Mouse (Mus musculus) heart, adult 2 months (tissue): ENCODE measurements around the gene Gast. TPM values are rescaled to one million over a fixed set of nuclear protein-coding genes. Genes with fewer than 3 reads are reported as not detected.
"Not testable (repeated sequence)": the region's sequence is repeated elsewhere in the genome, so short reads cannot be mapped to it uniquely, and the experiment has no call there.

Source experiments
- DNase-seq, 2 experiments: peaks; one replicate each; pipeline ENCODE4 v3.0.0; 2021
- H3K27ac ChIP-seq: fragments of 200-600 bp; 2 replicates; pipeline ENCODE4 v1.8.1; 2022
- H3K27me3 ChIP-seq: fragments of 200-500 bp; 2 replicates; pipeline ENCODE4 v1.6.1; 2012; ENCODE audit warnings: mild to moderate bottlenecking, low read length, inconsistent platforms, mixed read lengths; ENCODE audit not compliant: control insufficient read depth, insufficient read depth
- H3K36me3 ChIP-seq: fragments of 200-500 bp; 2 replicates; pipeline ENCODE4 v1.6.1; 2012; ENCODE audit warnings: low read length, inconsistent platforms; ENCODE audit not compliant: control insufficient read depth, insufficient read depth
- H3K4me1 ChIP-seq: fragments of 200-500 bp; 2 replicates; pipeline ENCODE4 v1.6.1; 2011; ENCODE audit warnings: low read length; ENCODE audit not compliant: control insufficient read depth, insufficient read depth
- H3K4me3 ChIP-seq: fragments of 200-600 bp; 2 replicates; pipeline ENCODE4 v1.8.1; 2022
- H3K79me2 ChIP-seq: fragments of 200-500 bp; replicated peaks from 2 replicates; pipeline ENCODE4 v1.6.1; 2012; ENCODE audit warnings: mild to moderate bottlenecking, inconsistent platforms, low read length, moderate library complexity, mixed read lengths; ENCODE audit not compliant: control insufficient read depth, insufficient read depth
- H3K9ac ChIP-seq: fragments of 200-500 bp; 2 replicates; pipeline ENCODE4 v1.6.1; 2012; ENCODE audit warnings: low read depth, mild to moderate bottlenecking, control low read depth, inconsistent platforms, low read length, mixed read lengths
- CTCF ChIP-seq: fragments of 200-600 bp; IDR thresholded peaks from 2 replicates; pipeline ENCODE4 v1.8.1; 2022; ENCODE audit warnings: antibody characterized with exemption, mild to moderate bottlenecking, moderate library complexity
- EP300 ChIP-seq: fragments of 200-500 bp; IDR thresholded peaks from 2 replicates; pipeline ENCODE4 v1.6.1; 2011; ENCODE audit warnings: low read depth, low read length, control low read depth; ENCODE audit not compliant: insufficient read depth
- POLR2A ChIP-seq: fragments of 200-500 bp; IDR thresholded peaks from 2 replicates; pipeline ENCODE4 v1.6.1; 2011; ENCODE audit warnings: mild to moderate bottlenecking, low read depth, low read length, control low read depth; ENCODE audit not compliant: insufficient read depth
- WGBS: fragments of 180-500 bp; shearing (Covaris S2); methylation state at CpG from one replicate; pipeline ENCODE4 v1.1.7; 2018; 5-methylcytosine and 5-hydroxymethylcytosine counted together
- intact Hi-C: fragments of 180-260 bp; cut with DNase I; formaldehyde crosslinking; loops from one replicate; pipeline ENCODE4 v1.15.1; 2025
- polyA plus RNA-seq: library from polyadenylated mRNA; depleted of rRNA; stranded (reverse); fragments of >200 nt; gene quantifications from 2 replicates; pipeline ENCODE4 v1.2.3, GENCODE M21; 2012
- total RNA-seq, 2 experiments: library from RNA; stranded (reverse); gene quantifications; 2 replicates each; pipeline ENCODE4 v1.2.3; 2021

Gene Gast
- total and polyA plus RNA-seq, 3 experiments, result not detected

GRCm38 (mm10) chr11:100323578-100323977, 10.6 kb upstream of the Gast start:
- no peaks in the 10 kb centered on the region for H3K79me2 ChIP-seq
- DNase-seq, result peak in 1 of 2 experiments; percentile 43
- 29% methylated on average over 3 of the region's 3 CpGs for WGBS
- no peak overlapping the region for H3K27ac ChIP-seq
- no peak overlapping the region for H3K9ac ChIP-seq
- TF ChIP-seq POLR2A (no peak), CTCF (peak; percentile 87), EP300 (no peak)
- H3K27me3 ChIP-seq, result no peaks in the 10 kb centered on the region
- H3K36me3 ChIP-seq, result peaks cover 14% of the 10 kb centered on the region
- H3K4me3 ChIP-seq, result no peak overlapping the region
- H3K4me1 ChIP-seq, result peaks cover 2% of the 10 kb centered on the region
- intact Hi-C loops, result no loop called here

GRCm38 (mm10) chr11:100325062-100325629, 9.1 kb upstream of the Gast start:
- no peak for DNase-seq
- Histone ChIP-seq H3K27me3 (no peaks in the 10 kb centered on the region), H3K36me3 (peaks cover 14% of the 10 kb centered on the region), H3K4me1 (peaks cover 2% of the 10 kb centered on the region), H3K79me2 (no peaks in the 10 kb centered on the region), H3K27ac (no peak overlapping the region), H3K9ac (no peak overlapping the region), H3K4me3 (no peak overlapping the region)
- intact Hi-C loops, result no loop called here
- 77% methylated on average over 11 of the region's 11 CpGs for WGBS
- TF ChIP-seq EP300 (no peak), CTCF (no peak), POLR2A (no peak)

GRCm38 (mm10) chr11:100327316-100327715, 6.9 kb upstream of the Gast start:
- no peak for DNase-seq
- Histone ChIP-seq H3K9ac (no peak overlapping the region), H3K4me1 (no peaks in the 10 kb centered on the region), H3K27me3 (no peaks in the 10 kb centered on the region), H3K4me3 (no peak overlapping the region), H3K79me2 (no peaks in the 10 kb centered on the region), H3K36me3 (peaks cover 3% of the 10 kb centered on the region; the same call in 1 of the 2 replicates), H3K27ac (no peak overlapping the region)
- WGBS, result 51% methylated on average over 11 of the region's 11 CpGs
- intact Hi-C loops, result no loop called here
- TF ChIP-seq CTCF (no peak), EP300 (no peak), POLR2A (no peak)

- no peak overlapping the region for H3K4me3 ChIP-seq
- no peak overlapping the region for H3K27ac ChIP-seq
- no peaks in the 10 kb centered on the region for H3K36me3 ChIP-seq
- no peaks in the 10 kb centered on the region for H3K79me2 ChIP-seq
- DNase-seq, result no peak
- 56% methylated on average over 6 of the region's 6 CpGs for WGBS
- intact Hi-C loops, result no loop called here
- H3K4me1 ChIP-seq, result no peaks in the 10 kb centered on the region
- H3K27me3 ChIP-seq, result no peaks in the 10 kb centered on the region
- H3K9ac ChIP-seq, result no peak overlapping the region
- TF ChIP-seq POLR2A (no peak), EP300 (no peak), CTCF (no peak)
These were observed 6.4 kb upstream of the Gast start for GRCm38 (mm10) chr11:100327761-100328160.

GRCm38 (mm10) chr11:100330235-100330634, 4.0 kb upstream of the Gast start:
- Histone ChIP-seq H3K79me2 (no peaks in the 10 kb centered on the region), H3K4me1 (no peaks in the 10 kb centered on the region), H3K9ac (no peak overlapping the region), H3K36me3 (no peaks in the 10 kb centered on the region), H3K4me3 (no peak overlapping the region), H3K27me3 (no peaks in the 10 kb centered on the region), H3K27ac (no peak overlapping the region)
- intact Hi-C loops, result no loop called here
- DNase-seq, result no peak
- TF ChIP-seq EP300 (no peak), CTCF (no peak), POLR2A (no peak)
- WGBS, result 74% methylated on average over 16 of the region's 16 CpGs

GRCm38 (mm10) chr11:100330816-100331375, 3.3 kb upstream of the Gast start:
- H3K36me3 ChIP-seq, H3K79me2 ChIP-seq, H3K27me3 ChIP-seq, H3K4me1 ChIP-seq, H3K9ac ChIP-seq, H3K4me3 ChIP-seq, intact Hi-C loops, DNase-seq, H3K27ac ChIP-seq: not testable (repeated sequence)
- 63% methylated on average over 8 of the region's 8 CpGs for WGBS
